Mouse (Mus musculus): Measurements from ENCODE around the gene Pnmt.

DNA sequence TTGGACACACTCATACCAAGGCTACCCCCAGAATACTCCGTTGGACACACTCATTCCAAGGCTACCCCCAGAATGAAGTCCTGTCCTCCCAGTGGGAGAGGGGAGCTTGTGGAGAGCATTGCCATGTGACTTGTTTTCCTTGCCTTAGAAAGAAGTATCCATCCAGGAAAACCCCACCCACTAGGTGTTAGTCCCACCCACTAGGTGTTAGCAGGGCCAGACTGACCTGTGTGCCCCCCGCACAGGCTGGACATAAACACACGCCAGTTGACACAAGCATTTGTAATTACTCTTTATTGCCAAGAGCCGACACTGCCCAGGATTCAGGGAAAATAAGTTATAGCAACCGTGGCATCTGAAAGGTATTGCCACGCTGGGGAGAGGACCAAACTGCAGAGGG is 51.2 kb downstream of the Pnmt start:
- no peak for TF ChIP-seq POLR2A (IDR thresholded peaks at IDR 0.05; ENCODE audit: low read depth, low read length)
- no peak for TF ChIP-seq HCFC1 (IDR thresholded peaks at IDR 0.05; ENCODE audit: low read depth, low read length)
- TF ChIP-seq USF1 (IDR thresholded peaks at IDR 0.05; ENCODE audit: low read depth, low read length), result no peak
- TF ChIP-seq CTCF (conservative IDR thresholded peaks at IDR 0.05 in 1 of 2, IDR thresholded peaks at IDR 0.05 in 1 of 2; ENCODE audit: low read depth in 2 of 2, low read length in 2 of 2), result no peak
- TF ChIP-seq MAFK (IDR thresholded peaks at IDR 0.05; ENCODE audit: insufficient replicate concordance, low read length), result no peak

Measured in CH12.LX (cell line).